Mouse (Mus musculus): ENCODE measurements around the gene Atp6v1e1. TPM values are rescaled to one million over a fixed set of nuclear protein-coding genes. Genes with fewer than 3 reads are reported as not detected.
"Not testable (repeated sequence)": the region's sequence is repeated elsewhere in the genome, so short reads cannot be mapped to it uniquely, and the experiment has no call there.

Atp6v1e1 gene
- polyA plus RNA-seq, 1 experiment from 2014 or later = 320 TPM

DNA sequence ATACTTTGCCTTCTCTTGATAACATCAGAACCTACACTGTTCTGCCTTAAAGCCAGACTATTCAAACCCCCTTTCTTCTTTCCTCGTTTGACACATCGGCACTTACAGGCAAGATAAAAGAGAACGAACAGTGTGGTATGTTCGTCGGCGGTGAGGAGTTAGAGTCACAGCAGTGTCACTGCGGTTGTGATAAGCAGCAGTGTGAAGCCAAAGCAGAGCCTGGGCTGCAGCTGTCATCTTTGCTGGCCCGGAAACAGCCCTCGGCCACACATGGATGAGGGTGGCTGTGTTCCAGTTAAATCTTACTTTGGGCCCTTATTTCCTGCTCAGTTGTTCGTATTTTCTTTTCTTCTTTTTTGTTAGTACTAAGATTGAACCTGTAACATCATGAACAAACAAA lies 31.8 kb upstream of the Atp6v1e1 start:
- Histone ChIP-seq H3K9ac (ENCODE audit: low read depth, low read length) (no peak overlapping the region), H3K4me3 (replicated peaks; ENCODE audit: low read depth, low read length) (no peak overlapping the region), H3K4me1 (replicated peaks; ENCODE audit: insufficient read depth, low read length) (no peaks in the 10 kb centered on the region), H3K36me3 (ENCODE audit: insufficient read depth, low read length) (0 out of 2 replicates have a peak, but pooled peaks cover 2% of the 10 kb centered on the region), H3K4me2 (ENCODE audit: low read length) (no peak overlapping the region), H3K27me3 (ENCODE audit: insufficient read depth, low read length) (no peaks in the 10 kb centered on the region), H3K27ac (no peak overlapping the region), H3K9me3 (replicated peaks; ENCODE audit: low read length) (no peaks in the 10 kb centered on the region)
- 82% methylated on average over 10 of the region's 10 CpGs for WGBS
- DNase-seq (ENCODE audit: low spot score) = no peak
- ATAC-seq (replicated peaks; ENCODE audit: low FRiP score, low read depth) = no peak
- no peak for TF ChIP-seq CTCF (IDR thresholded peaks at IDR 0.05; ENCODE audit: low read depth)

DNA sequence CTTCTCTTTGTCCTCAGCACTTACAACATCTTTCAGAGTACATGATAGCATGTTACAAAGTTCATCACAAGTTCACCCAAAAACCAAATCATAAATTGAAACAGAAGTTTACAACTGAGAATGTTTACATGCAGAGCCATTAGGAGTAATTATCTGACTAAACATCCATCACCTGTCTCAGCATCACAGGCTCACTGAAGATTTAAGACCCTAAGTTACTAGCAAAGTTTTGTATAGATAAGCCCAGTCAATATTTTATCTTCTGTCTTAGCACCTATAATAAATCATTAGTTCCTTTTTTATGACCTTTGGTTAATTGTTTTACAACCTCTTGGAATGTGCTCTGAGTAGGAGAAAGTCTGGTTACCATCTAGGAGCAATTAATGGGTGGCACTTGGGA lies 28.1 kb upstream of the Atp6v1e1 start:
- H3K4me1 ChIP-seq (replicated peaks; ENCODE audit: insufficient read depth, low read length); H3K9me3 ChIP-seq (replicated peaks; ENCODE audit: low read length); H3K27ac ChIP-seq; H3K4me2 ChIP-seq (ENCODE audit: low read length); H3K9ac ChIP-seq (ENCODE audit: low read depth, low read length); H3K27me3 ChIP-seq (ENCODE audit: insufficient read depth, low read length); ATAC-seq (replicated peaks; ENCODE audit: low FRiP score, low read depth); H3K36me3 ChIP-seq (ENCODE audit: insufficient read depth, low read length); H3K4me3 ChIP-seq (replicated peaks; ENCODE audit: low read depth, low read length); DNase-seq (ENCODE audit: low spot score): not testable (repeated sequence)

DNA sequence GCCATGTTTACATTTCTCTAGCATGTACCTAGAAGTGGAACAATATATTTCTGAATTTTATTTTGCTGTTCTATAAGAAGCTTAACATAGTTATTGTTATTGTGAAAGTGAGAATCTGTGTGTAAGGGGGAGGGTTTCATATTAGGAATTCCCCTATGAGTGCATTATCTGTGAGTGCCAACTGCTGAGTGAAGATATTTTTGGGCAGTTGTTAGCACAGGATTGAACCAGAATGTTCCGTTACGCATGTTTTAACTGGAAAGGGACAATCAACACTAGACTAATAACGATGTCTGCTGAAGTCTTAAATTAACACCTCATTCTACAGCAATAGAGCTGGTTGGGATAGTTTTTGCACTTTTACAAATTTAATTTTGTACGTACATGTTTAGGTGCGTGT lies 19.2 kb upstream of the Atp6v1e1 start:
- Histone ChIP-seq H3K9me3 (replicated peaks; ENCODE audit: low read length) (no peaks in the 10 kb centered on the region), H3K4me3 (replicated peaks; ENCODE audit: low read depth, low read length) (no peak overlapping the region), H3K4me1 (replicated peaks; ENCODE audit: insufficient read depth, low read length) (no peaks in the 10 kb centered on the region), H3K36me3 (ENCODE audit: insufficient read depth, low read length) (no peaks in the 10 kb centered on the region), H3K27ac (no peak overlapping the region), H3K27me3 (ENCODE audit: insufficient read depth, low read length) (no peaks in the 10 kb centered on the region), H3K4me2 (ENCODE audit: low read length) (no peak overlapping the region), H3K9ac (ENCODE audit: low read depth, low read length) (no peak overlapping the region)
- no peak for ATAC-seq (replicated peaks; ENCODE audit: low FRiP score, low read depth)
- TF ChIP-seq CTCF (IDR thresholded peaks at IDR 0.05; ENCODE audit: low read depth) = no peak
- WGBS = 93% methylated on average over 5 of the region's 5 CpGs
- no peak for DNase-seq (ENCODE audit: low spot score)

DNA sequence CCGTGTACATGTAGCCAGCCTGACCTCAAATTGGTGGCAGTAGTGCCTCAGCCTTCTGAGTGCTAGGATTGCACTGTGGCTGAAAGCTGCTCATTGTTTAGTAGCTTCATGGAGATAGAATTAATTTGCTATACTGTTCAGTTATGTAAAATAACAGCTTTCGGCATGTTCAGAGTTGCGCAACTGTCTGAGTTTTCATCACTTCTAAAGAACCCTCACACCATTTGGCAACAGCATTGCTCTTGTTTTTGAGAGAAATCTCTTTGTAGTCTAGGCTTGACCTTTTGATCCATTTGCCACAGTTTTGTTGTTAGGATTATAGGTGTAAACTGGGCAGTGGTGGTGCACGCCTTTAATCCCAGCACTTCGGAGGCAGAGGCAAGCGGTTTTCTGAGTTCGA lies 17.7 kb upstream of the Atp6v1e1 start:
- 96% methylated on average over 7 of the region's 7 CpGs for WGBS
- Histone ChIP-seq H3K4me2 (ENCODE audit: low read length) (no peak overlapping the region), H3K9me3 (replicated peaks; ENCODE audit: low read length) (no peaks in the 10 kb centered on the region), H3K36me3 (ENCODE audit: insufficient read depth, low read length) (no peaks in the 10 kb centered on the region), H3K27me3 (ENCODE audit: insufficient read depth, low read length) (no peaks in the 10 kb centered on the region), H3K27ac (no peak overlapping the region), H3K9ac (ENCODE audit: low read depth, low read length) (no peak overlapping the region), H3K4me3 (replicated peaks; ENCODE audit: low read depth, low read length) (no peak overlapping the region), H3K4me1 (replicated peaks; ENCODE audit: insufficient read depth, low read length) (no peaks in the 10 kb centered on the region)
- ATAC-seq (replicated peaks; ENCODE audit: low FRiP score, low read depth) = no peak
- DNase-seq (ENCODE audit: low spot score) = no peak
- TF ChIP-seq CTCF (IDR thresholded peaks at IDR 0.05; ENCODE audit: low read depth) = no peak

DNA sequence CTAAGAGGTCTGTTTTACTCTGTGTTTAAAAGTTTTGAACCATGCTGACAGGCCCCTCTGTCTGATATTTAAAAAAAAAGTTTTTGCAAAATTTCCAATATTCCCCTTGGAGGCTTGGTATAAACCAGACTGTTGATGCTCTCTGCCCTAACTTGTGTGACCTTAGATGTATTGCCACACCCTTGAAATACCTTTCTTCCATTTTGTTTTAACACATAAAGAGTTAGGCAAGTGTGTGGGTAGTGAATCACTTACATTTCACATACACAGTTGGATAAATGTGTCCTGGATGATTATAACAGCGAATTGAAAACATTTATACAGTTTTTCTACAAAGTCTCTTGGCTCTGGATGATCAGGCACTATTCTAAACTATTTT lies 14.5 kb upstream of the Atp6v1e1 start:
- DNase-seq (ENCODE audit: low spot score) (no peak), ATAC-seq (replicated peaks; ENCODE audit: low FRiP score, low read depth) (no peak)
- TF ChIP-seq CTCF (IDR thresholded peaks at IDR 0.05; ENCODE audit: low read depth) = no peak
- Histone ChIP-seq H3K4me2 (ENCODE audit: low read length) (peak overlapping the region; percentile 74), H3K27me3 (ENCODE audit: insufficient read depth, low read length) (no peaks in the 10 kb centered on the region), H3K36me3 (ENCODE audit: insufficient read depth, low read length) (no peaks in the 10 kb centered on the region), H3K9ac (ENCODE audit: low read depth, low read length) (no peak overlapping the region), H3K4me1 (replicated peaks; ENCODE audit: insufficient read depth, low read length) (no peaks in the 10 kb centered on the region), H3K4me3 (replicated peaks; ENCODE audit: low read depth, low read length) (peak overlapping the region; percentile 71), H3K27ac (no peak overlapping the region), H3K9me3 (replicated peaks; ENCODE audit: low read length) (no peaks in the 10 kb centered on the region)
- WGBS = 71% methylated on average over 1 of the region's 1 CpGs

DNA sequence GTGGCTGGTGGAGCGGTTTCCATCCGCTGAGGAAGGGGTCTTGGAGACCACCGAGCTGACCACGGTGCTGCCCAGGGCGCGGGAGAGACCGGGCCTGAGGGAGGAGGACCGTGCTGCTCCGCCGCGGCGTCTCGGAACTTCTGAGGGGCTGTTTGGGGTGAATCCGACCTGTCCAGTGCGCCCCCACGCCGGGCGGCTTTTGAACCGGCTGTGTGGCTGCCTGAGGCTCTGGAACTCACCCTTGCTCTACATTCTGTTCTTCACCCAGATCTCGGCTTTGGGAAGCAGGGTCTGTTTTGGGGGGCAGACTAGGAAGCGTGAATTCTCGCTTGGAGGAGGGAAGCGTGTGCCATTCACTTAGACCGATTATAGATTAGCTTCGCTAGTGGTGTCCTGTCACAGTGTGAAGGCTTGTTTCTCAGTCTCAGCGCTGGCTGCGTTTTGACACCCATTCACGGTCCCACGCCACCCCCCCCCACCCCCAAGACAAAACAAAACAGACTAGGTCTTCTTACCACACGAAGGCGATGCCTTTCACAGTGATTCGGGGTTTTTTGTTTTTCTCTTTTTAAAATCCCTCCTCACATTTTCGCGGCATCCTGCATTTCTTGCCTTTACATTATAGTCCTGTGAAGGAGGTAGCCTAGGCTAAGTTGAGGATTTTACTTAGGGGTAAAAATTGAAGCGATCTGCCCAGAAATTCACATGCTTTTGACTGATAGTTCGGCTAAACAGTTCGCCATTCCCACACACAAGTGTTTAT lies 14.0 kb upstream of the Atp6v1e1 start:
- DNase-seq (ENCODE audit: low spot score) (peak; percentile 56), ATAC-seq (replicated peaks; ENCODE audit: low FRiP score, low read depth) (peak; percentile 64)
- no peak for TF ChIP-seq CTCF (IDR thresholded peaks at IDR 0.05; ENCODE audit: low read depth)
- H3K27me3 ChIP-seq (ENCODE audit: insufficient read depth, low read length) = no peaks in the 10 kb centered on the region
- WGBS = 2% methylated on average over 37 of the region's 37 CpGs
- H3K27ac ChIP-seq = peak overlapping the region; percentile 96
- H3K4me3 ChIP-seq (replicated peaks; ENCODE audit: low read depth, low read length) = peak overlapping the region; percentile 71
- H3K9me3 ChIP-seq (replicated peaks; ENCODE audit: low read length) = no peaks in the 10 kb centered on the region
- H3K9ac ChIP-seq (ENCODE audit: low read depth, low read length) = peak overlapping the region; percentile 93
- H3K4me1 ChIP-seq (replicated peaks; ENCODE audit: insufficient read depth, low read length) = no peaks in the 10 kb centered on the region
- H3K36me3 ChIP-seq (ENCODE audit: insufficient read depth, low read length) = no peaks in the 10 kb centered on the region
- peak overlapping the region; percentile 74 for H3K4me2 ChIP-seq (ENCODE audit: low read length)

Measured in kidney, postnatal 0 days (tissue).